Mouse (Mus musculus): ENCODE results near the gene Anp32a. TPM values are rescaled to one million over a fixed set of nuclear protein-coding genes. Genes with fewer than 3 reads are reported as not detected.

The Anp32a gene
- total RNA-seq, 2 experiments from 2014 or later: 231 to 251 TPM

DNA sequence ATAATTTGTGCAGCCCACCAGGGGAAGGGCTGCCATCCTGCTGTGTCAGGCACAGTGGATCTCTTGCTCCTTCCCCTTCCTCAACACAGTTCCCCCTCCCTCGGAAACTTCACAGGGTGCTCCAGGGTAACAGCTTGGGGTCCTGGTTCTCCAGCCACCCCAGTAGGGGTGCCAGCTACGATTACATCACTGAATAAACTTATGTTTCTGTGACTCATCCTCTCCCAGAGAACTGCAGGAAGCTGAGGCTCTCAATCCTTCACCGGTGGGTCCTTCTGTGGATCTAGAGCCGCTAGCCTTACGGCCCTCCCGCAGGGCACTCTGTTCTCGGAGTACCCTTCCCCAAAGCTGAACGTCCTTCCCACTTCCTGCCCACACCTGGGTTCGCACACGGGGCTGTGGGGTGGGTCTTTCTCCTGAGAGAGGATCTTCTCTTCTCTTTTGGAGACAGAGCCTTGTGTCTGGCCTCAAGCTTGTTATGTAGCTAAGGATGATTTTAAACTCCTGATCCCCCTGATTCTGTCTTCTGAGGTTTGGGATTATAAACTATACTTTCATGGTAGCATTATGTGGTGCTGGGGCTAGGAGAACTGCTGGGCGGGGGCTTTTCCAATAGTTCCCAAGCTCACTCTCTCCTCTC lies 59.6 kb downstream of the Anp32a start:
- DNase-seq: no peak
- intact Hi-C loops (cut with DNase I): no loop called here

DNA sequence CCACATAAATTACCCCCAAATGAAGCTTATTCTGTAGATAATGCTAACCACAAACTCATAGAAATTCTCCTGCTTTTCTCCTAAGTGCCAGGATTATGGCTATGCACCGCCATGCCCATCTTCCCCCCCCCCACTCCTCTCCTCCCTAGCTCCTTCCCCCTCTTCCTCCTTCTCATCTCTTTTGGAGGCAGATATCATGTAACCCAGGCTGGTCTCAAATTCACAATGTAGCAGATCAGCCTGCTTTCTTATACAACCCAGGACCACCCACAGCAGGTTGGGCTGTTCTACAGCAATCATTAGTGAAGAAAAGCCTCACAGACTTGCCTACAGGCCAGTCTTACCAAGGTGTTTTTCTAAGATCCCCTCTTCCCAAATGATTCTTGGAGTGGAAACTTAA lies 60.5 kb downstream of the Anp32a start:
- intact Hi-C loops (cut with DNase I): no loop called here
- DNase-seq: no peak

DNA sequence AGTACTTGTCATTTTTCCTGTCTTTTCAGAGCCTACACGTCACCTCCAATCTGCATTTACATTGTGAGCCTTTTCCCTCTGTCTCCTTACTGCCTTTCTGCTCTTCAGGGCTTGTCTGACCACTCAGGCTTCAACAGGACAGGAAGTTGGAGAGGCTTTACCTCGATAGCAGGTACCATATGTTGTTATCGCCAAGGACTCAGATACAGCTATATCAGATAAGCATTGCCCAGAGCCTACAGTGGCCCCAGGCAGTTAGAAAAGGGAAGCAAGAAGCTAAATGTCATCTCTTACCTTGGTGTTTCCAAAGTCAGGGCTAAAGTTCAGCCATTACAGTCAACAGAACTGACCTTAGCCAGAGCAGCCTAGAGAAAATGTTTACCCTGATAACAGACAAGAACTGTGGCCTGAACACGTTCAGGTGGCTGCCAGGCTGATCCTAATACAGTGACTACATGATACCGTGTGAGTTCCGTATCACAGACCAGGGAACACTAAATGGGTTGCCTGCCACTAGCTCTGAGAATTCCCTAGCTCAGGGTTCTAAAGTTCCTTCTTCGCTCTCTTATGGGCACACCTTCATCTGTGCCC lies 65.4 kb downstream of the Anp32a start:
- intact Hi-C loops (cut with DNase I): no loop called here
- no peak for DNase-seq

DNA sequence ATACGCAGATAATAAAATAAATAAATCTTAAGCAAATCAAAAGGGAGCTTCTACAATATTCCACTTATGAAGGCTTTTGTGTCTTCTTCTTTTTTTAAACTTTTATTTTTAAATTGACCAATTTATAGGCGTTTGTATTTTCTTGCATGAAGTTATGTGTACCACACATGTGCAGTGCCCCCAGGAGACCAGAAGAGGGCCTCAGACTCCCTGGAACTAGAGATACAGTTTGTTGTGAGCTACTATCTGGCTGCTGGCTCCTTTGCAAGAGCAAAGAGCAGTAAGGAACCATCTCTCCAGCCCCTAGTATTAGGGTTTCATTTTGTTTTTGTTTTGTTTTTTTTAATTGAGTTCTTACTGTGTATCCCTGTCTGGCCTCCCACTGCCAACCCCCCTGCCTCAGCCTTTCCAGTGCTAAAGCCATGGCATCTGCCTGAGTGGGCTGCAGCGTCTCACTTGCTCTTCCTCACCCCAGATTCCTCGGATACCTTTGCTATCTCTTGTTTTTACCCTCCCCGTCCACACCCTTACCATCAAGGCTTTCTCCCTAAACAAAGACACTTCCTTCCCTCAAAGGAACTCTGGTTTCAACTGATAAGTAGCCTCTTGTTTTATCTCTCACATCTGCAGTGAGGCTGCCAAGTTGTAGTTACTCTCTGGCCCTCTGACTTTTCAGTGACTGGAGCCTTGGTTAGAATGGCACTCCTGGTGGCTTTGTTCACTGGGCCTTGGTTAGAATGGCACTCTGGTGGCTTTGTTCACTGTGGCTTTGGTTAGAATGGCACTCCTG lies 66.5 kb downstream of the Anp32a start:
- intact Hi-C loops (cut with DNase I): no loop called here
- no peak for DNase-seq

DNA sequence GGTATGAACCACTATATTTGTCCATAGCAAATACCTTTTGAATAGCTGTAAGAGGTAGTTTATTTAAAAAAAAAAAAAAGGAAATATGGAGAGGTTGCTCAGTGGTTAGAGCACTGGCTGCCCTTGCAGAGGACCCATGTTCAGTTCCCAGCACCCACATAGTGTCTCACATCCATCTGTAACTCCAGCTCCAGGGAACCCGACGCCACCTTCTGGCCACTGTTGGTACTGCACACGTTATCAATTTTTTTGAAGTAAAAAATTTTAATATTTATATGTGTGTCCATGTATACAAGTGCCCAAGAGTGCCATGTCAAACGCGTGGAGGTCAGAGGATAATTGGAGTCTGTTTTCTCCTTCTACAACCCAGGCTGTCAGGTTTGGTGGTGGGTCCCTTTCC lies 77.6 kb downstream of the Anp32a start:
- intact Hi-C loops (cut with DNase I): loop anchor here (5.0 to 10.0 kb wide), 2 partner anchors 124 to 134 kb away; no protein-coding TSS in a partner anchor
- DNase-seq: no peak

DNA sequence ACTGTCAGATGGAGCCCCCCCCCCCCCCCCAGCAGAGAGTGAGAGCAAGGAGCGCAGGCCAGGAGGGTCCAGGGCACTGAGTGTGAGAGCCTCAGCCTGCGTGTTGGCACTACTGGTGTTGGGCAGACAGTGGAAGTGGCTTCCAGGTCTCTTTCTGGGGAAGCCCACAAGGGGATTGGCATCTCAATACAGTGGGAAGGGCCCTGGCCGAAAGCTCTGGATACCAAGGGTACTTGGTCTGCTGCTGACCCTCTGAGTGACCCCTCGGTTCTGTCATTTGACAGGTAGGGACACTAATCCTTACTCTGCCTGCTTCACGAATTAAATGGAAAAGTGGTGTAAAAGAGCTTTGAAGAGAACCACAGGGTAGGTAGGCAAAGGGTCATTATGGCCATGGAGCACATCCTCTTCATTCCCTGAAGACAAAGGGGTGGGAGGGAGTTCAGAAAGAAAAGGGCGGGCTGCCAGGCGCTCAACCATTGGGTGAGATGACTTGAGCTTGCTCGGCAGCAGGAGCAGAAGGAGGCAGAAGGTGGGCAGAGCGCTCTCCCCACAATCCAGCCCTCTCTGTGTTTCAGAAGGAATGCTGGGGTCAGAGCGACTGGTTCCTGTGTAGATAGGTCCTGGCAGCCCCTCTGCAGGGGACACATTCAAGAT lies 79.3 kb downstream of the Anp32a start:
- intact Hi-C loops (cut with DNase I): no loop called here
- peak; percentile 63 for DNase-seq

DNA sequence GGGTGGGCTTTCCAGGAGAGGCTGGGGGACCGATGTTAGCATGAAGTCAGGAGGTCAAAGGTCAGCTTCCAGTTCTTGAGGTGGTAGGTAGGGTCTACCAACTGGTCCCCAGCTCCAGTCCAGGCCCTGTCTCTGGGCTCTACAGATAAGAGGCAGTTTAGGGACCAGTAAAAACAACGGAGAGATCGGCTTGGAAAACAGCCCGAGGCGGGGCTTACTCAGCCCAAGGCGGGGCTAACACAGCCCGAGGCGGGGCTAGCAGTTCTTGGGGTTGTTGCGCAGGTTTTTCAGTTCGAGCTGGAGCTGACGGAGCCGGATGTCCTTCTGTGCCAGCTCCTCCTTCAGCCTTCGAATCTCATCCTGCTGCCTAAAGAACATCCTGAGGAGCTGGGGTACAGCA lies 79.9 kb downstream of the Anp32a start:
- intact Hi-C loops (cut with DNase I): no loop called here

DNA sequence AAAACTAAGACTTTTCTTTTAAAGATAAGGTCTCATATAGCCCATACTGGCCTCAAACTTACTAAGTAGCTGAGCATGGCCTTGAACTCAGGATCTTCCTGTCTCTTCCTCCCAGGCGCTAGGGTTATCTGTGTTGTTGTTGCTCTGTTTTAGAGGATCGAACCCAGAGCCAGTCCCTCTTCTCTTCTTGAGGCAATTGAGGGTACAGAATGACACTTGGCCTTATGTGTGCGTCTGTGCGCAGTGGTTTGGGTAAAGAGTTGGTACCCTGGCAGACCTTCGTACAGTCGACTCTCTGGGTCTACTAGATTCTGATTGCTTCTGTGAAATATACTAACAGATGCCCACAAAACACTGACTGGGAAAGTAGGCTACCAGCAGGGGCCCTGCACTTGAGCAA lies 80.8 kb downstream of the Anp32a start:
- DNase-seq: no peak
- intact Hi-C loops (cut with DNase I): no loop called here

More for the DNA sequence above, 79.9 kb downstream of the Anp32a start:
- peak; percentile 41 for DNase-seq

DNA sequence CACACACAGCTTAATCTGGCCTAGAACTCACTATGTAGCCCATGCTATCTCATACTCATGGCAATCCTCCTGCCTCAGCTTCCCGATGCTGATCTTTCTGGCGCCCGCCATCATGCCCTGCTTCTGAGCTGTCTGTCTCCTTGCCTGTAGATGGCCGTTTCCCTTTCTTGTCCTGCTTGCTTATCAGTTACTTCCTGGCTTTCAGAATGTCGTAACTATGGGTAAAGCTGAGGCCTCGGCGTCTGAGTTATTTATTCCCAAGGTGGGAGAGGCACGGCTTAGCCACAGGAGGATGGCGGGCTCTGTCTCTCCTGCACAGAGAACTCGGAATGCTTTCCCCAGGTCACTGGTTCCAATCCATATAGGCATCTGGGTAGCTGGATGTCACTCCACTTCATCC lies 81.8 kb downstream of the Anp32a start:
- intact Hi-C loops (cut with DNase I): no loop called here
- no peak for DNase-seq

DNA sequence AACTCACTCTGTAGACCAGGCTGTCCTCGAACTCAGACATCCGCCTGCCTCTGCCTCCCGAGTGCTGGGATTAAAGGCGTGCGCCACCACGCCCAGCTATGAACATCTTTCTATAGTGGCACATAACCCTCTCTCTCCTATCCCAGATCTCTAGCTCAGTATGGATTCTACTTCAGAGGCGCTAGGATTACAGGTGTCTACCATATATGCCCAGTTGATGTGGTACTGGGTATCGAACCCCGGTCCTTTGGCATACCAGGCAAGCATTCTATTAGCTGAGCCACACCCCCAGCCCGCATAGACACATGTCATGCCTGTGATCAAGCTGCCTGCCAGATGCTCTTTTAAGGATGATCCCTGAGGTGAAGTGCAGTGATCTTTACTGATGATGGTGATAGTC lies 82.8 kb downstream of the Anp32a start:
- intact Hi-C loops (cut with DNase I): no loop called here

DNA sequence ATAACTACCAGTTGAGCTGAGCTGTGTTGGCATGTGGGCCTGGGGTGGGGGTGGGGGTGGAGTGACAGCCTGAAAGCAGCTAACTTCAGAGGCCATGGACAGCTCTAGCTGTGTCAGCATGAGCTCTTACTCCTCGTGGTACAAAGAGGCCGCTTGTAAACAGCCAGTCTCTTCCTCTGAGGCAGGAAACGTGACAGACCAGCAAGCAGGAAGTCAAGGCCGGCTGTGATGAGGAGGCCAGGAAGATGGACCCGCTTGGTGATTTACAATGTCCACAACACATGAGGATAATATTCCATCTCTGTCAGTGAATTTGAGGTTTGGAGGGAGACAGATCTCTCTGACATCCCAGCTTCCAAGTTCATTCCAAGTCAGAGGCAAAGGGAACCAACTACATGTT lies 84.2 kb downstream of the Anp32a start:
- DNase-seq: no peak
- intact Hi-C loops (cut with DNase I): no loop called here

More for the DNA sequence above, 82.8 kb downstream of the Anp32a start:
- no peak for DNase-seq

DNA sequence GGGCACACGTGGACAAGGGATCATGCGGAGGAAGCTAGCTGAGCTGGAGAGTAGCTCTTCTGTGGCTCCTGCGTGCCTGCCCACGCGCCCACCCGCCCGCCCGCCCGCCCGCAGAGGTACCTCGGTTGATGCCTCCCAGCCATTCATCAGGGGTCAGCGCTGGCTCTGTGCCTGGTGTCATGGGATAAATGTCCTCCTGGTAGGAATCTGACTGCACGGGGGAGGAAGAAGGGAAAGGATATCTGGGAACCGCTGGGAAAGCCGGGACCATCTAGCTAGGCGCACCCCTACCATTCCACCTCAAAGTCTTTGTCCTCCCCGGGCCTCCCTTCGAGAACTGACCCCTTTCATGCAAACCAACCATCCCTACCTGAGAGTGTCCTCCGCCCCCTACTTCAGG lies 84.9 kb downstream of the Anp32a start:
- intact Hi-C loops (cut with DNase I): no loop called here
- no peak for DNase-seq

DNA sequence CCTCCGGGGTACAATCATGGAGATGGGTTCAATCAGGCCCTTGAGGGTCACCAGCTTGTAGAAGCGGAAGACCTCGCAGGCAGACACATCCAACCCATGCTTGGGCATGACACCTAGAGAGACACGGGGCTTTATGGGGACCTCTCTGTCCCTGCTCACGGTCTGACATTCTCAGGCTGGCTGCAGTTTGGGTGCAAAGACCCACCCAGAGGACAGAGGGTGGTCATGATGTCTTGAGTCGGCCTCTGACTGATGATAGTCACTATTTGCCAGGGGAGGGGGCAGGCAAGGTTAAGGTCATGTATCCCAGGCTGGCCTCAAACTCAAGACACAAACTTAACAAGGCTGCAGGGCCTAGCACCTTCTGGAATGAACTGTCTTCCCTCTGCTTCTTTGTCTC lies 85.4 kb downstream of the Anp32a start:
- intact Hi-C loops (cut with DNase I): no loop called here

DNA sequence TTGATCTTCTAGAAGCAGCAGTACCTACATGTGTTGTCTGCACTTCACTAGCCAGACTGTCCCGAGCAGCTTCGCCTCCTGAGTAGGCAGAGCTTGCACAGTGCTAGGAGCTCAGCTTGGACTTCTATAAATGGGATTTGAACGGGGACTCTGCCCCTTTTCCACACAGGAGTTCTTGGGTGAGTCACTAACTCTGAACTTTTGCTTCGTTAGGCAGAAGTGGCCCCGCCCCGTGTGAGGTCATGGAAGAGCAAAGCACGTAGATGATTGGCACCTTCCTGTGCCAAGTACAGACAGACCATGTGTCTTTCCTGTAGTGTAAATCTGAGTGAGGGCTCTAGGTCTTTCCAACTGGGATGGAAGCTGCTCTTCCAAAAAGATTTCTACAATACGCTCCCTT lies 85.9 kb downstream of the Anp32a start:
- intact Hi-C loops (cut with DNase I): no loop called here
- no peak for DNase-seq

More for the DNA sequence above, 85.4 kb downstream of the Anp32a start:
- DNase-seq: no peak

Other genes starting within 250 kb of the Anp32a start
- gene Glce, start 218.6 kb upstream of the Anp32a start, total RNA-seq (2021): 10 to 100 TPM; 28.2 to 29.2 TPM
- gene Spesp1, start 59.1 kb upstream of the Anp32a start, total RNA-seq (2021): not detected
- 10 to 100 TPM; 91.2 to 95.5 TPM for gene Coro2b, start 195.8 kb downstream of the Anp32a start, total RNA-seq (2021)